Mouse (Mus musculus) lung, adult 18-20 months (tissue): ENCODE data around the gene Stil.
"Not testable (repeated sequence)": the region's sequence is repeated elsewhere in the genome, so short reads cannot be mapped to it uniquely, and the experiment has no call there.

Source experiments
- DNase-seq, 2 experiments: peaks; one replicate each; pipeline ENCODE4 v3.0.0; 2022; ENCODE audit warnings: mixed read lengths in 2 of 2

Gene Stil

DNA sequence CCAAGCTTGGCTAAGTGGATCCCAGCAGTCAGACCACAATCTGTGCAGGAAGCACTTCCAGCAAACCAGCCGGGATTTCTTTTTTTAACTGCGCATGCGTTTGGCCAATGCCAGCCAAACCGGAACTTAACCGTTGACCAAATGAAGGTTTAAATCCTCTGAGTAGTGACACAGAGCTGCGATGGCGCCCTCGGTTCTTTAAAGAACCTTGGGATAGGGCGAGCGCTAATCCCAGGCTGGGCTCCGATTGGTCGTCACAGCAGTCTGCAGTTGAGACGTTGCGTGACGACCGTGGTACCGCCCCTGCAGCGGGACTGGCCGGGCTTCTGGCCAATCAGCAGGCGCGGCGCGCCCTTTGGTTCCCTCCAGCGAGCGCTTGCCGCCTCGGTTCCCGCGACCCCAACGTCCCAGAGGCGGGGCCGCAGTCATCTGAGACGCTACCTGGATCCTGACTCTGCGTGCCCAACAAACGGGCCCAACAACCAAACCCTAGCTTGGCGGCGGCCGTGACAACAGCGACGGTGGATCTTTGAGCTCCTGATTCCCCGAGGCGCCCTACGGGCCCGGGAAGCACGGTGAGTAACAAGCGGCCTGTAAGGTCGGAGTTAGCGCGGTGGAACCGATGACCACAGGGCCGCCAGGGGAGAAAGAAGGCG is at the start of gene Stil:
Gene Stil, plus strand, starts transcription at position 387 of the 656 bp plus-strand sequence.
- peak; percentile 97 for DNase-seq

GRCm38 (mm10) chr4:114953172-114953571 is 46.8 kb upstream of the Stil start:
- DNase-seq = no peak

DNA sequence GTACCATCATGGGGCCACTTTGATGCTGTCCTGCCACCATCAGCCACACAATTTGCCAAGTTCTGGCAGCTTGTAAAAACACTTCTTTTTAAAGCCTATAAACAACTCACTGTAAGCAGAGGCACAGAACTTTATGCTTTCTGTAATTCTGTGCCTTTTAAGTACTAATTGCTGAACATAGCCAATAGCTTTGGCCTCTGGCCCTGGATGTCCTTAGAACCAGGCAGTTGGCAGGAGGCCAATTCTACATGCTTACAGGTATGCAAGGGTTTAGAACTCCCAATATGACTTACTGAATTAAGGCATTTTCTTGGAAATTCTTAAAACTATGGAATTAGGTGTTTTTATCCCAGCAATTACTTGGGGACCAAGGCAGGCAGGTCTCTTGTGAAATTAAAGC is 42.6 kb upstream of the Stil start:
- DNase-seq = no peak

DNA sequence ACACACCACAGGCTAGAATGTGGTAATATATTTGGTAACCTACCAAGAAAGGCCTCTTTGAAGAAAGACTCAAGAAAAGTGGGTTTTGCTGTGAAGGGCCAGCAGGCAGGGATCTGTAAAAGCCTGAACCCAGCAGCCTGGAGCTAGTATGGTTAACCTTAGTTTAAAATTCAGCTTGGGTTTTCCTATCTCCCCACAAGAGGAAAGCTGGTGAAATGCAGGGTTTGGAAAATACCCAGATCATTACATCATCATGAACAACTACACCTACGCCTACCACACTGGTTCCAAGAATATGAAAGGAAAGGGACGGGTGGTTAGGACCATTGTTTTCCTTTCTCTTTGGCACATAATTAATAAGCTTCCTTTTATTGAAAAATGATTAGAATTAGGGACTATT is 41.7 kb upstream of the Stil start:
- peak in 1 of 2 experiments; percentile 9 for DNase-seq

- no peak for DNase-seq
Observed at GRCm38 (mm10) chr4:114958786-114959185, 41.2 kb upstream of the Stil start.

GRCm38 (mm10) chr4:114959533-114959932 is 40.4 kb upstream of the Stil start:
- no peak for DNase-seq

GRCm38 (mm10) chr4:114960881-114961280 is 39.1 kb upstream of the Stil start:
- DNase-seq = not testable (repeated sequence)

- peak in 1 of 2 experiments; percentile 31 for DNase-seq
Observed at GRCm38 (mm10) chr4:114970736-114971135, 29.2 kb upstream of the Stil start.

GRCm38 (mm10) chr4:114973229-114973740 is 26.7 kb upstream of the Stil start:
- DNase-seq = no peak

DNA sequence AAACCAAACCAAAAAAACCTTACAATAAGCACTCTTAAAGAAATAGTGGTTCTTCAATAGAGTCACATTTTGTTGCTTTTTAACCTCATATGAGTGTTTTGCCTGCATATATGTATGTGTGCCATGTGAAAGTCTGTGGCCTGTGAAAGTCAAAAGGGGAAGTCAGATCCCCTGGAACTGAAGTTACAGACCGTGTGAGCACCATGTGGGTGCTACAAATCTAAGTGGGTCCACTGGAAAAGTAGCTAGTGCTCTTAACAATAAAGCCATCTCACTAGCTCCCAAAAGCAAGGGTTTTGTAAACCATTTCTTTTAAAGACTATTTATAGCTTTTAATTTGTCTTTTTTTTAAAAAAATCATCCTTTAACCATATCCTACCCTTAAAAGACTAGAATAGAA is 17.3 kb upstream of the Stil start:
- no peak for DNase-seq

DNA sequence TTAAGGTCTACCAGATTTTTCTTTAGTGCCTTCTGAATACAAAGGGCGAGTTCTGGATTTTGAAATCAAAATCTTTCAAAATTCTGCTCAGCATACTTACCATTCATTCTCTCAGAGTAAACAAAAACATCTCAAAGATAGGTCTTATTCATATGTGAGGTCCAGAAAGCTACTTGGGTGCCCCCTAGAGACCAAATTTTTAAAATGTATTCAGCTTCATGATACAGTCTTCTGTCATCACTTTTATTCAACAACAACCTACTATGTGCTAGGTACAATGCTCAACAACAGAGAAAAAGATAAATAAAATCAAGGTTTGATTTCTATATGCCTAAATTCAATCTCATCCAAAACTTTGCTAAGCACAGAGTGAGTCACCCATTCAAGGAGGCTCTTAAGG is 16.9 kb upstream of the Stil start:
- no peak for DNase-seq

- DNase-seq = no peak
Observed at GRCm38 (mm10) chr4:114986211-114986590, 13.8 kb upstream of the Stil start.

DNA sequence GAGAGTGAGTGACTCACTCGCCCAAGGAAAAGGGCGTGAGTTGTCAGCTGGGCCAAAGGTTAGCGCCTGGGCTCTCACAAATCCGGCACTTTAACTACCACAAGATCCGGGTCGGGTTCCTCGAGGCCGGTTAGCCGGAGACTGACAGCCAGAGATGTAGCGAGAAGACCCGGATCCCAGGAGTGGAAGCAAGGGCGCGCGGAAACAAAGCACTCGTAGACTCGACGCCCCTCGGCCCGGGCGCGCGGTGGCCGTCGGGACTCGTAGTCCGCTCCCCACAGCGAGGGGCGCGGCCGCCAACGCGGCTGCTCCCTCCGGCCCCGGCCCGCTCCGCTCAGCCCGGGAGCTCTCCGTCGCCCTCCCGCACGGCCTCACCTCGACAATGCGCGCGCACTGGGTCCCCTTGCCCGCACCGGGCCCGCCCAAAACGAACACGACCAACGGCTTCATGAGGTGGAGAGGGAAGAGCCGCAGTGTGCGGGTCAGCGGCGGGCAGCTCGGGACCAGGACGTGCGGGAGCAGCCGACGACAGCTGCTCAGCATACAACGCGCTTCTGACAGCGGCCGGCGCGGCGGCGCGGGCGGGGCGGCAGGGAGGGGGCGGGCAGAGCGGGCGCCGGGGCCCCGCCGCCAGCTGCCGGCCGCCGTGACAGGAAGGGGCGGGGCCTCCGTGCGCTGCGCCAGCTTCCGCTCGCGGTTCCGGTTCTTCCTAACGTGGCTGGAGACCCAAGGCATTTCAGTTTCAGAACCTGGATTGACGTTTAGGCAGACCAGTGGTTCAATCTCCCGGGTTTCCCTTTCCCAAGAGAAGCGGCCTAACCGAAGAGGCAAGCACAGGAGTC is 13.1 kb upstream of the Stil start, which contains the start of gene Cmpk1:
Gene Cmpk1, minus strand, starts transcription at position 651 of the 842 bp plus-strand sequence.
- peak; percentile 83 to 90 for DNase-seq

DNA sequence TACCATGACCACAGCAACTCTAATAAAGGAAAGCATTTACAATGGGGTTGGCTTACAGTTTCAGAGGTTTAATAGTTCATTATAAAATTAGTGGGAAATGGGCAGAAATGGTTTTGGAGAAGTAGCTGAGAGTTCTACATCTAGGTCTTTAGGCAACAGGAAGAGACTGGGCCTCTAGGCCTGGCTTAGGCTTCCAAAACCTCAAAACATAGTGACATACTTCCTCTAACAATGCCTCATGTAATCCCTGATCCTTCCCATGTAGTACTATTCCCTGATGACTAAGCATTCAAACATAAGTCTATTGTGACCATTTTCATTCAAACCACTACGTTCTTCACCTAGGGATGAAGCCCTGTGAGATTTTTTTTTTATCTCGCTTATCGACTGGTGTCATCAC is 5.7 kb upstream of the Stil start:
- DNase-seq = no peak

DNA sequence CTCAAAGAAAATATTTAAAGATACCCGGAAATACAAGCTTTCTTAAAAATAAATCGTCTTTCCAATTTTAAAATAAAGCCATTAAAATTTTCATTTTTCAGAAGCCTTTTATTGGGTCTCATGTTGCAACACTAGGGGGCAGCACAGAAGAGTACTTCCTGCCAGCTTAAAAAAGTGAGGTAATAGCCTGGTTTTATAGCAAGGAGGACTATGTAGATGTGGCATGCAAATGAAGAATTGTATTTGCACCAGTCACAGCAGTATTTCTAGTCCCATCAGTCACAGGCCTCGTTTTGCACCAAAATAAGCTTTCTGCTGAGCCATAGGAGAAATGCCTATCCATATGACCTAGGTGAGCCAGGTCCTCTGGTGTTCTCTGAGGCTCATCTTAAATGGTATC is 2.9 kb upstream of the Stil start:
- DNase-seq = peak in 1 of 2 experiments; percentile 38

DNA sequence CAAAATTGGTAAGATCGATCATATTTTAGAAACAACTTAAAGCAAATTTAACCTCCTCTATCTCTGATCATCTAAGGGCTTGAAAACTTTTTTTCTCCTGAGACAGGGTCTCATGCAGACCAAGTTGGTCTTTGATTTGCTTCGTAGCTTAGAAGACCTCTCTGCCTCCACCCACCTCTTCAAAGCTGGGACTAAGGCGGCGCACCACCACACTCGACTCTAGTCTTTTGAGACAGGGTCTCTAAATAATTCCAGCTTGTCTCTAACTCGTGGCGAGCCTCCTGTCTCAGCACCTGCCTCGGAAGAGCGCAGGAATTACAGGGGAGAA is 550 bp upstream of the Stil start:
- no peak for DNase-seq

DNA sequence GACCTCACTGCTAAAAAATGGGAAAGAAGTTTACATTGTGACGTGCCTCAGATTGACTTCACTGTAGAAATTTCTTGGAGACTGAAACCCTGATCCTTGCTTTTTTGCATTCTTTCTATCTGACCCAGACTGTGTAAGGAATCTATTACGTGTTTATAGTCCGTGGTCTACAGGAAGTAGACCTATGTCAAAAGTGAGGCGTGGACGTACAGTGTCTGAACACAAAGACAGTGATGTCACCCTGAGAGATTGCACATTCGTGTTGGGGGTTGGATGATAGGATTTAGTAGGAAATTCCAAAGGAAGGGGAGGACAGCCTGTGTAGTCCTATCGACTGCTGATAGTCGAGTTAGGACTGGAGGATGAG is 453 bp downstream of the Stil start:
- no peak for DNase-seq

- DNase-seq = no peak
Observed at GRCm38 (mm10) chr4:115014276-115014675, 14.3 kb downstream of the Stil start.

- DNase-seq = no peak
Observed at GRCm38 (mm10) chr4:115019997-115020396, 20.0 kb downstream of the Stil start.

DNA sequence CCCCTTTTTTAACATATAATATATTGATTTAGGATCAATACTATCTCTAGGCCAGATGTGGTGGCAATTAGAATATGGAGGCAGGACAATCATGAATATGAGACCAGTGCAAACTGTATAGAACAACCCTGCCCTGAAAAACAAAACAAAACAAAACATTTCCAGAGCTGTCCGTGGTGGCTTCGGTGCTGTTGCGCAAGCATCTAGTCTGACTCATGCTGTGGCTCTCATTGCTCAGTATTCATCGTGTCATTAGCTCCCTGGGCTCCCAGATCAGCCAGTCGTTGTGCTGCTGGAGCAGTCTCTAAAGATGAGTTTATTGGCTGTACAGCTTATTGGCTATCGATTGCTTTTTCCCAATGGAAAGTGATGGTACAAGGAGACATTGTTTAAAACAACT is 35.1 kb downstream of the Stil start:
- no peak for DNase-seq

DNA sequence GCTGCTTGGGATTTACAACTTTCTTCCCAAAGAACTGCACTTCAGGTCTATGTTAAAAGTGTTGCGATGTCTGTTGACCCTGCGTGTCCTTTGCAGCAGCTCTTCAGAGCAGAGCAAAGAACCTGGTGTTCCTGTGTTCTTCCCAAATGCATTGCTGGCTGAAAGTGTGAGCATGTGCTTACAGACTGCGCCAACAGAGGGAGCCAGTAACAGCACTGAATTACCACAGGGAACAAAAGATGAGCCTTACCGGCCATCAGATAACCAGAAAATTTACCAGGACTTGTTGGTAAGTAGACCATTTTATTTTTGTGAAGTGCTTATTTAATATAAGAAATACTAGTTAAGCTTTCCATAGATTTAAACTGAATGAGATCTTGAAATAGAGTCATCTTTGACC is 38.3 kb downstream of the Stil start:
- DNase-seq = peak; percentile 27 to 37

- no peak for DNase-seq
Observed at GRCm38 (mm10) chr4:115045621-115046020, 45.7 kb downstream of the Stil start.

DNA sequence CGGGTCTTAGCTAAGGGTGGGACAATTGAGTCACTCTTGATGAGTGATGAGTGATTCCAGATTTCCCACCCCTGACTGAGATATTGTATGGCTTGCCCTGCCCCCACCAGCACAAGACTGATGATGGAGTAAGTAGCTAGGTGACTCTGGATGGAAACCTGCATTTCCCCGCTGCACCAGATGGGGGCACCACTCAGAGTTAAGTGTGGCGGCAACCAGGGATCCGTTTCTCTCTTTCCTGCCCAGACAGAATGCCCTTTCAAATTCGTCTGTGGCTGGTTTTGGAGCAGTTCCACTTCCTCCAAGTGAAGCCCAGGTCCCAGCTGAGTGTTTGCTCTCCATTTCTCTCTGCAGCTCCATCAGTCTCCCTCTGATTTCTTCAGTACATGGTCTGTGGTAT is 47.8 kb downstream of the Stil start:
- DNase-seq = peak; percentile 65 to 70

GRCm38 (mm10) chr4:115048190-115048589 is 48.2 kb downstream of the Stil start:
- DNase-seq = no peak
